Mouse (Mus musculus): ENCODE data around the gene Fndc3c1.
"Not testable (repeated sequence)": the region's sequence is repeated elsewhere in the genome, so short reads cannot be mapped to it uniquely, and the experiment has no call there.

Gene Fndc3c1

DNA sequence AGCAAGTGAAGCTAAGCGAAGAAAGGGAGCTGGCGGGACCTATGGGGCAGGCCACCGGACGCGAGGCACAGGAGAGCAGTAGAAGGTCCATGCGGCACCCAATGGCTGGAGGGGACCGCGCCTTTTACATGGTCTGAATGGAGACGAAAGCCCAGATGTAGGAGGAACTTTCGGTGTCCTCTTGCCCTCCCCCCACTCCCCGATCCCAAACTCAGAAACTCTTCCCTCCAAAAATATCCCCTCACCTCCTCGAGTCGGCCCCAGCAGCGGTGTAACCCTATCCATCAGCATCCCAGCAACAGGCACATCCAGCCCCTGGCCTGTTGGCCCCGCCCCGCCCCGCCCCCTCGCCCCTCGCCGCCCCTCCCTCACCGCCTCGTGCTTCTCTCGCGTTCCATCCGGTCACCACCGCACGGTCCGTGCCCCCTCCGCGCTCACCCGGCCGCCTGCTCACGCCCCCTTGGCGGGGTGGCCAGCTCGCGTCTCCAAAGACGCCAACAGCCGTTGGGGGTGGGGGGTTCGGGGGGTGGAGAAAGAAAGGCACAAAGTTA, at the start of gene Fndc3c1:
TSS of gene Fndc3c1 (minus strand) at position 301 of the 551 bp plus-strand sequence.
- DNase-seq, result no peak

DNA sequence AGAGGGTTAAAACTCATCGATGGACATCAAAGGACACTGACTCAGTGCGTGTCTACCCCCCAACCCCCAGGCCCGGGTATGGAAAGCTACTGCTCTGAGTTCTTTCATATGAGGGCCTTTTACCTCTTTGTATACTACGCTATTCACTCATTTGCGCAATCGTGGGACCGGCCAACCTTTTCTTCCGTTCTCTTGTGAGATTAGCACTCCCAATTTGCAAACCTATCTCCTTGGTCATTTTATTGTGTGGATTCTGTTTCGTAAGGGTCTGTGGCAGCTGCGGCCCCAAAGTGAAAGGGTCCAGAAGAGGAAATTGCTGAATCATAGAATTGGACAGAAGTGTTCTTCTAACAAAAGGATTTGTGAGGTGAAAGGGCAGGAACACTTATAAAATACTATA, 1.2 kb upstream of the Fndc3c1 start:
- DNase-seq, result no peak

DNA sequence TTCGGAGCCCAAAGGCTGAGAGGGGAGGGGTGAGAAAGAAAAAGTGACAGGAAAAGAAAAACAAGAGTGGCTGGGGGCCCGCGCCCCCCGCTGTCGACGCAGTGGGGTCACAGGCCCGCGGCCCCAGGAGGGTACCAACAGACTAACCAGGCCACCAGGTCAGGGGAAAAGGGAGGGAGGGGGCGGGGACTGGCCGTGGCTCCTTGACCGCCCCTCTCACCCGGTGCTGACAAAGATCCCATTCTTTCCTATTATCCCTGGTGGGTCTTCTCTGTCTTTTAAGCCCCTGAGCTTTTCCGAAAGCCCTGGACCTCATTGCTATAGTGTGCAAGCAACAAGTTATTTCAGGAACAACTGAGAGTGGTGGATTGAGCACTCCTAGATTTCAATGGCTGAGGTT, 470 bp upstream of the Fndc3c1 start:
- no peak for DNase-seq

DNA sequence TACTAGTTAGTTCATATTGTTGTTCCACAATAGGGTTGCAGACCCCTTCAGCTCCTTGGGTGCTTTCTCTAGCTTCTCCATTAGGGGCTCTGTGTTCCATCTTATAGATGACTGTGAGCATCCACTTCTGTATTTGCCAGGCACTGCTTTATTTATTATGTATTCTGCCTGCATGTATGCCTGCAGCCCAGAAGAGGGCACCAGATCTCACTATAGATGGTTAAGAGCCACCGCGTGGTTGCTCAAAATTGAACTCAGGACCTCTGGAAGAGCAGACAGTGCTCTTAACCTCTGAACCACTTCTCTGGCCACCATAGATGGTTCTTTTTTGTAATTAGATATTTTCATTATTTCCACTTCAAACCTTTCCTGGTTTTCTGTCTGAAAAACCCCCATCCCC, 5.3 kb downstream of the Fndc3c1 start:
- not testable (repeated sequence) for DNase-seq

DNA sequence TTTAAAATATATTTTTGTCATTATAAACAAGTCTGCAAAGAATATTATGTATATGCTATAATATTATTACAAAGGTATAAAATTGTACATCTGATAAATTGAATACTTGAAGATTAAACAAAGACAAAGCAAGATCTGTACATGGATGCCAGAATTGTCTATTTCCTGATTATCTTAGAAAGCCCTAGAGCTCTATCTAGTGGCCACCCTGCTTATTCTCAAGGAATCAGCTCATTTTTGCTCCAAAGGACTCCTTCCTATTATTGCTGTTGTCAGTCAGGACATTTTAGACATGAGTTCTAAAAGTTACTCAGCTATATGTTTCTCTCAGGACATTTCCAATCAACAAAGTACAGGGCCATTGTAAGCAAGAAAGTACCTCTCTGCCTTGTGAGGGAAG, 99.9 kb downstream of the Fndc3c1 start:
- DNase-seq, result no peak

DNA sequence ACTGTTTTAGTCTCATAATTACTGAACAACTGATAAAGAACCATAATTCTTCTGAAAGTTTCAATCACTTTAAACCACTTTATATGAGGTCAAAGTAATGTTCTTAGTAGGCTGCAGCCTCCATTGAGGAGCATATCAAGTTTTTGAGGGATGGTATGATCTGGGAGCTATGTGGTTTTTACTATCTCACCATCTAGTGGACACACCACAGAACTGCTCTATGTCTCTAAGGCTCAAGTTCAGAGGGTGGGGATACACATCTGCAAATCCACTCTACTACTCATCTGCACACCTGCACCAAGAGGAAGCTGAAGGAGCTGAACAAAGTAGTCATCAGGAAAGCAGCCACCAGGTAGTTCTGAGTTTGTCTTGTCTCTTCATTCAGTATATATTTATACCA, 104.6 kb downstream of the Fndc3c1 start:
- no peak for DNase-seq
